Mouse (Mus musculus): ENCODE measurements around the gene Cc2d1b. TPM values are rescaled to one million over a fixed set of nuclear protein-coding genes. Genes with fewer than 3 reads are reported as not detected.

Cc2d1b gene
- polyA plus RNA-seq (2016; fragmentation: Nextera tagmentation; extraction: Ambion mirVana), result 22.5 and 24.9 TPM in 2 replicates

- peaks cover 10% of the 10 kb centered on the region for H3K36me3 ChIP-seq
- H3K4me3 ChIP-seq, result peak within 1 kb of the TSS; percentile 79
- peak within 1 kb of the TSS; percentile 57; the same call in 1 of the 2 replicates for H3K27ac ChIP-seq
- H3K9me3 ChIP-seq, result no peaks in the 10 kb centered on the region
- peak within 1 kb of the TSS; percentile 88 for H3K9ac ChIP-seq
- peaks cover 17% of the 10 kb centered on the region for H3K4me1 ChIP-seq
- no peaks in the 10 kb centered on the region for H3K27me3 ChIP-seq (replicated peaks)
- under 1% methylated on average over 86 of the region's 86 CpGs for WGBS
- peak; percentile 87 for ATAC-seq (ENCODE audit: low FRiP score, low read depth)
- H3K4me2 ChIP-seq (replicated peaks), result peak within 1 kb of the TSS; percentile 83
These were observed at the start of gene Cc2d1b for GRCm38 (mm10) chr4:108619587-108620341. TSS of gene Cc2d1b (plus strand) at chr4:108619940.

GRCm38 (mm10) chr4:108572644-108573043 is 47.1 kb upstream of the Cc2d1b start:
- H3K4me2 ChIP-seq (replicated peaks), result no peak overlapping the region
- 94% methylated on average over 3 of the region's 3 CpGs for WGBS
- no peaks in the 10 kb centered on the region for H3K27me3 ChIP-seq (replicated peaks)
- no peak overlapping the region for H3K27ac ChIP-seq
- no peak overlapping the region for H3K4me3 ChIP-seq
- peaks cover 59% of the 10 kb centered on the region for H3K36me3 ChIP-seq
- no peak for ATAC-seq (ENCODE audit: low FRiP score, low read depth)
- H3K9me3 ChIP-seq, result no peaks in the 10 kb centered on the region
- peaks cover 6% of the 10 kb centered on the region for H3K4me1 ChIP-seq
- no peak overlapping the region for H3K9ac ChIP-seq

GRCm38 (mm10) chr4:108578840-108579742 is 40.6 kb upstream of the Cc2d1b start, which contains the start of the genes Prpf38a and Orc1:
TSS of gene Prpf38a (minus strand) at chr4:108579336.
TSS of gene Orc1 (plus strand) at chr4:108579423.
- H3K27me3 ChIP-seq (replicated peaks), result no peaks in the 10 kb centered on the region
- under 1% methylated on average over 64 of the region's 64 CpGs for WGBS
- peak within 1 kb of the TSS; percentile 70 for H3K4me3 ChIP-seq
- peak within 1 kb of the TSS; percentile 66 for H3K9ac ChIP-seq
- H3K4me2 ChIP-seq (replicated peaks), result peak within 1 kb of the TSS; percentile 91
- peak; percentile 97 for ATAC-seq (ENCODE audit: low FRiP score, low read depth)
- peaks cover 24% of the 10 kb centered on the region for H3K4me1 ChIP-seq
- H3K27ac ChIP-seq, result peak within 1 kb of the TSS; percentile 33; the same call in 1 of the 2 replicates
- no peaks in the 10 kb centered on the region for H3K9me3 ChIP-seq
- H3K36me3 ChIP-seq, result peaks cover 16% of the 10 kb centered on the region

- ATAC-seq (ENCODE audit: low FRiP score, low read depth), result no peak
- H3K4me3 ChIP-seq, result peak overlapping the region; percentile 70
- H3K27ac ChIP-seq, result no peak overlapping the region
- peak overlapping the region; percentile 91 for H3K4me2 ChIP-seq (replicated peaks)
- H3K4me1 ChIP-seq, result peaks cover 24% of the 10 kb centered on the region
- H3K36me3 ChIP-seq, result peaks cover 12% of the 10 kb centered on the region
- no peaks in the 10 kb centered on the region for H3K27me3 ChIP-seq (replicated peaks)
- H3K9me3 ChIP-seq, result no peaks in the 10 kb centered on the region
- WGBS, result under 1% methylated on average over 16 of the region's 16 CpGs
- peak overlapping the region; percentile 56 for H3K9ac ChIP-seq
These were observed 39.9 kb upstream of the Cc2d1b start for GRCm38 (mm10) chr4:108579743-108580411.

GRCm38 (mm10) chr4:108593376-108593775 is 26.4 kb upstream of the Cc2d1b start:
- Histone ChIP-seq H3K9me3 (no peaks in the 10 kb centered on the region), H3K9ac (no peak overlapping the region), H3K4me3 (no peak overlapping the region), H3K4me2 (replicated peaks) (no peak overlapping the region), H3K36me3 (peaks cover 5% of the 10 kb centered on the region; the same call in 1 of the 2 replicates), H3K27me3 (replicated peaks) (no peaks in the 10 kb centered on the region), H3K27ac (no peak overlapping the region), H3K4me1 (no peaks in the 10 kb centered on the region)
- no peak for ATAC-seq (ENCODE audit: low FRiP score, low read depth)
- WGBS, result 87% methylated on average over 2 of the region's 2 CpGs

GRCm38 (mm10) chr4:108595785-108596184 is 24.0 kb upstream of the Cc2d1b start:
- no peak overlapping the region for H3K27ac ChIP-seq
- H3K4me1 ChIP-seq, result no peaks in the 10 kb centered on the region
- no peak overlapping the region for H3K4me2 ChIP-seq (replicated peaks)
- no peak for ATAC-seq (ENCODE audit: low FRiP score, low read depth)
- H3K4me3 ChIP-seq, result no peak overlapping the region
- no peaks in the 10 kb centered on the region for H3K27me3 ChIP-seq (replicated peaks)
- H3K36me3 ChIP-seq, result peaks cover 16% of the 10 kb centered on the region
- H3K9ac ChIP-seq, result no peak overlapping the region
- WGBS, result 91% methylated on average over 1 of the region's 1 CpGs
- H3K9me3 ChIP-seq, result no peaks in the 10 kb centered on the region

- no peak overlapping the region for H3K4me2 ChIP-seq (replicated peaks)
- peaks cover 21% of the 10 kb centered on the region for H3K36me3 ChIP-seq
- WGBS, result 91% methylated on average over 4 of the region's 4 CpGs
- no peak overlapping the region for H3K9ac ChIP-seq
- no peak overlapping the region for H3K4me3 ChIP-seq
- no peak overlapping the region for H3K27ac ChIP-seq
- no peaks in the 10 kb centered on the region for H3K4me1 ChIP-seq
- no peak for ATAC-seq (ENCODE audit: low FRiP score, low read depth)
- no peaks in the 10 kb centered on the region for H3K27me3 ChIP-seq (replicated peaks)
- H3K9me3 ChIP-seq, result no peaks in the 10 kb centered on the region
These were observed 21.4 kb upstream of the Cc2d1b start for GRCm38 (mm10) chr4:108598306-108598705.

- no peak for ATAC-seq (ENCODE audit: low FRiP score, low read depth)
These were observed 17.9 kb upstream of the Cc2d1b start for GRCm38 (mm10) chr4:108601870-108602269.

GRCm38 (mm10) chr4:108608651-108609050 is 11.1 kb upstream of the Cc2d1b start:
- no peak for ATAC-seq (ENCODE audit: low FRiP score, low read depth)
- Histone ChIP-seq H3K9me3 (no peaks in the 10 kb centered on the region), H3K27ac (no peak overlapping the region), H3K36me3 (peaks cover 27% of the 10 kb centered on the region), H3K4me1 (no peaks in the 10 kb centered on the region), H3K4me3 (no peak overlapping the region), H3K27me3 (replicated peaks) (no peaks in the 10 kb centered on the region), H3K9ac (no peak overlapping the region), H3K4me2 (replicated peaks) (no peak overlapping the region)
- WGBS, result 93% methylated on average over 3 of the region's 3 CpGs

More at GRCm38 (mm10) chr4:108601870-108602269, 17.9 kb upstream of the Cc2d1b start:
- WGBS, result 95% methylated on average over 7 of the region's 7 CpGs
- Histone ChIP-seq H3K27me3 (replicated peaks) (no peaks in the 10 kb centered on the region), H3K4me2 (replicated peaks) (no peak overlapping the region), H3K4me1 (no peaks in the 10 kb centered on the region), H3K36me3 (peaks cover 46% of the 10 kb centered on the region), H3K27ac (no peak overlapping the region), H3K9ac (no peak overlapping the region), H3K9me3 (no peaks in the 10 kb centered on the region), H3K4me3 (no peak overlapping the region)

GRCm38 (mm10) chr4:108610935-108611334 is 8.8 kb upstream of the Cc2d1b start:
- 0 out of 2 replicates have a peak, but pooled peaks cover 6% of the 10 kb centered on the region for H3K36me3 ChIP-seq
- no peak overlapping the region for H3K27ac ChIP-seq
- H3K9ac ChIP-seq, result no peak overlapping the region
- WGBS, result 91% methylated on average over 5 of the region's 5 CpGs
- ATAC-seq (ENCODE audit: low FRiP score, low read depth), result no peak
- H3K4me2 ChIP-seq (replicated peaks), result no peak overlapping the region
- H3K9me3 ChIP-seq, result no peaks in the 10 kb centered on the region
- H3K27me3 ChIP-seq (replicated peaks), result no peaks in the 10 kb centered on the region
- H3K4me3 ChIP-seq, result no peak overlapping the region
- H3K4me1 ChIP-seq, result no peaks in the 10 kb centered on the region

GRCm38 (mm10) chr4:108618586-108618985 is 1.2 kb upstream of the Cc2d1b start:
- no peak for ATAC-seq (ENCODE audit: low FRiP score, low read depth)
- Histone ChIP-seq H3K27ac (no peak overlapping the region), H3K27me3 (replicated peaks) (no peaks in the 10 kb centered on the region), H3K4me2 (replicated peaks) (peak overlapping the region; percentile 83), H3K4me3 (no peak overlapping the region), H3K9me3 (no peaks in the 10 kb centered on the region), H3K4me1 (peaks cover 17% of the 10 kb centered on the region), H3K36me3 (no peaks in the 10 kb centered on the region), H3K9ac (peak overlapping the region; percentile 88)
- 73% methylated on average over 4 of the region's 4 CpGs for WGBS
